Mouse (Mus musculus) embryonic facial prominence, embryonic 13.5 days (tissue): Measurements from ENCODE around the gene Ccdc6. TPM values are rescaled to one million over a fixed set of nuclear protein-coding genes. Genes with fewer than 3 reads are reported as not detected.

Experiments
- ATAC-seq: fragments of 200-750 bp; cut with Nextera tagmentation; 2 replicates; pipeline ENCODE4 v1.8.0; 2017; ENCODE audit warnings: low read depth; ENCODE audit not compliant: insufficient number of reproducible peaks, insufficient read depth, low FRiP score, low TSS enrichment
- H3K27ac ChIP-seq: fragments of 300-500 bp; sonication (generic); 2 replicates; pipeline ENCODE4 v1.5.1; 2015; ENCODE audit warnings: moderate library complexity, mild to moderate bottlenecking, inconsistent platforms
- H3K27me3 ChIP-seq: fragments of 300-500 bp; sonication (generic); 2 replicates; pipeline ENCODE4 v1.6.1; 2015; ENCODE audit warnings: mild to moderate bottlenecking, inconsistent platforms
- H3K36me3 ChIP-seq: fragments of 300-500 bp; sonication (generic); 2 replicates; pipeline ENCODE4 v1.6.1; 2015; ENCODE audit warnings: mild to moderate bottlenecking, inconsistent platforms
- H3K4me1 ChIP-seq: fragments of 300-500 bp; sonication (generic); 2 replicates; pipeline ENCODE4 v1.6.1; 2015; ENCODE audit warnings: inconsistent platforms
- H3K4me2 ChIP-seq: fragments of 300-500 bp; sonication (generic); 2 replicates; pipeline ENCODE4 v1.6.1; 2015; ENCODE audit warnings: moderate library complexity, mild to moderate bottlenecking, inconsistent platforms
- H3K4me3 ChIP-seq: fragments of 300-500 bp; sonication (generic); 2 replicates; pipeline ENCODE4 v1.5.1; 2015; ENCODE audit warnings: mild to moderate bottlenecking, inconsistent platforms
- H3K9ac ChIP-seq: fragments of 300-500 bp; sonication (generic); 2 replicates; pipeline ENCODE4 v1.6.1; 2015; ENCODE audit warnings: mild to moderate bottlenecking, inconsistent platforms
- H3K9me3 ChIP-seq: fragments of 300-500 bp; sonication (generic); 2 replicates; pipeline ENCODE4 v1.6.1; 2016; ENCODE audit warnings: inconsistent platforms
- WGBS: fragments of 180-500 bp; shearing (Covaris S2); methylation state at CpG from one replicate; pipeline ENCODE4 v1.1.7; 2015; ENCODE audit warnings: mixed read lengths; 5-methylcytosine and 5-hydroxymethylcytosine counted together
- polyA plus RNA-seq: library from polyadenylated mRNA; unstranded; fragments of >200 nt; fragmentation: Nextera tagmentation; extraction: Ambion mirVana; gene quantifications from 2 replicates; pipeline ENCODE4 v1.2.1, GENCODE M21; 2015

Ccdc6 gene
- polyA plus RNA-seq, 1 experiment from 2014 or later = 15.5 TPM

DNA sequence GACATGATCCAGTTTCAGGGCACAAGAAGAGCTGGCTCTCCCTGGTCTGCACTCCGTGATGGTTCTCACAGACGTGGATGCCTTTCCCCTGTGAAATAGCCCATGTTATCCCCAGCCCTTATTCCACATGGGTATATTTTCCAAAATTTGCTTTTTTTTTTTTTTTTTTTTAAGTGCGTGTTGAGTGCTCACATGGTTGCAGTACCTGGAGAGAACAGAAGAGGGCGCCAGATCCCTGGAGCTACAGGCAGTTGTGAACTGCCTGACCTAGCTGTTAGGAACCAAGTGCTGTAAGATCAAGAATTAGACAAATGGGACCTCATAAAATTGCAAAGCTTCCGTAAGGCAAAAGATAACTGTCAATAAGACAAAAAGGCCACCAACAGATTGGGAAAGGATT is 38.8 kb downstream of the Ccdc6 start:
- no peaks in the 10 kb centered on the region for H3K9me3 ChIP-seq
- no peak overlapping the region for H3K4me2 ChIP-seq
- no peak for ATAC-seq
- no peak overlapping the region for H3K9ac ChIP-seq
- 80% methylated on average over 5 of the region's 5 CpGs for WGBS
- no peak overlapping the region for H3K4me3 ChIP-seq
- no peak overlapping the region for H3K27ac ChIP-seq
- peaks cover 34% of the 10 kb centered on the region for H3K4me1 ChIP-seq
- no peaks in the 10 kb centered on the region for H3K36me3 ChIP-seq
- H3K27me3 ChIP-seq = no peaks in the 10 kb centered on the region

DNA sequence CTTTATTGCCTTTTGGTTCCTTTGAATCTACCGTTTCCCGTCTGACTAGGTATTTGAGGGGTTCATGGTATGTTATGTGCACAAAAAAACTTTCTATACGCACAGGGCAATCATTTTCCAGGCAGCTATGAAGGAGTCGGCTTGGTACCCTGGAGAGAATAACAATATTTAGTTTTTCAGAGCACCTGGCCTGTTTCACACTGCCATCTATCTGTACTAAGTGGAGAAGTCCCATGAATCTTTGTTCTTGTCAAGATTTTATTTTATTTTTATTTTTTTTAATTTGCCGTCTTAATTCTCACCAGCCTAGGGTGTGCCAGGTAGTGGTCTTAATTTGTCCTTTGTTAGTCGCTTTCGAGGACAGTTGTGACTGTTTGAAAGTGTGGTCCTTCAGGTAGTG is 40.7 kb downstream of the Ccdc6 start:
- H3K9ac ChIP-seq = no peak overlapping the region
- no peak for ATAC-seq
- peaks cover 29% of the 10 kb centered on the region for H3K4me1 ChIP-seq
- WGBS = 89% methylated on average over 7 of the region's 7 CpGs
- no peak overlapping the region for H3K4me3 ChIP-seq
- H3K9me3 ChIP-seq = no peaks in the 10 kb centered on the region
- no peaks in the 10 kb centered on the region for H3K27me3 ChIP-seq
- H3K4me2 ChIP-seq = no peak overlapping the region
- peaks cover 5% of the 10 kb centered on the region for H3K36me3 ChIP-seq
- no peak overlapping the region for H3K27ac ChIP-seq

DNA sequence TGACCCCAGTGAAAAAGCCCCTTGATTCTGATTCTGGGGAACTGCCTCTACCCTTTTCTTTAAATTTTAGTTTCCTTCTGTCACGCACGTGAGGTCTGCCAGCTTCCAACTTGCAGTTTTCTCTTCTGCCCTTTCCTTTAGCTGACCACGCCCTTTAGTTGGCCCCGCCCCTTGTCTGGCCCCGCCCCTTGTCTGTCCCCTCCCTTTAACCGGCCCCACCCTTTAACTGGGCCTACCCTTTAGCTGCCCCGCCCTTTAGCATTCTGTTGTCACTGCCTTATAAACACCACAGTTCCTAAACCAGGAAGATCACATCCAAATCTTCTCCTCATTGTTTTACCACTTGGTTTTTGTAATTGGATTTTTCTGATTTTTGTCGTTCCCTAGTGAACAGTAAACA is 41.2 kb downstream of the Ccdc6 start:
- WGBS = 63% methylated on average over 8 of the region's 8 CpGs
- no peak for ATAC-seq
- Histone ChIP-seq H3K4me3 (no peak overlapping the region), H3K27me3 (no peaks in the 10 kb centered on the region), H3K9me3 (no peaks in the 10 kb centered on the region), H3K27ac (no peak overlapping the region), H3K9ac (no peak overlapping the region), H3K36me3 (peaks cover 10% of the 10 kb centered on the region), H3K4me1 (peaks cover 24% of the 10 kb centered on the region), H3K4me2 (no peak overlapping the region)

DNA sequence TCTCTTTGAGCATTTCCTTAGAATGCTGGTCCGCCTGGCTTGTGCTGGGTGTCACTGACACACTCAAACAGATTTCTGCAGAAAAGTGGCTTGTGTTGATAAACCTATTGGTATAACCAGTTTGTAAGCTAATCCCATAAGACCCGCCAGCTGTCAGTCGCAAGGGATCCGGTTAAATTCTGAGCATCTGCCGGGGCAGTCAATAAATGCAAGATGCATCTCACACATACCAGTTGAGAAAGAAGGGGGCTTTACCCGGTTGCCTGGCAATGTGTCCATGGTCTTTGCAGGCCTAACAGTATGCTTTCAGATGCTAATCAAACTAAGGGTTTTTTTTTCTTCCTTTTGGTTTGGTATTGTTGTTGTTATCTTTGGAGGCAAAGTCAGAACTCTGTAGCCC is 42.4 kb downstream of the Ccdc6 start:
- H3K4me3 ChIP-seq = no peak overlapping the region
- 73% methylated on average over 6 of the region's 6 CpGs for WGBS
- H3K4me2 ChIP-seq = no peak overlapping the region
- no peaks in the 10 kb centered on the region for H3K27me3 ChIP-seq
- no peak overlapping the region for H3K9ac ChIP-seq
- ATAC-seq = no peak
- H3K36me3 ChIP-seq = peaks cover 21% of the 10 kb centered on the region
- peaks cover 18% of the 10 kb centered on the region for H3K4me1 ChIP-seq
- no peak overlapping the region for H3K27ac ChIP-seq
- H3K9me3 ChIP-seq = no peaks in the 10 kb centered on the region

DNA sequence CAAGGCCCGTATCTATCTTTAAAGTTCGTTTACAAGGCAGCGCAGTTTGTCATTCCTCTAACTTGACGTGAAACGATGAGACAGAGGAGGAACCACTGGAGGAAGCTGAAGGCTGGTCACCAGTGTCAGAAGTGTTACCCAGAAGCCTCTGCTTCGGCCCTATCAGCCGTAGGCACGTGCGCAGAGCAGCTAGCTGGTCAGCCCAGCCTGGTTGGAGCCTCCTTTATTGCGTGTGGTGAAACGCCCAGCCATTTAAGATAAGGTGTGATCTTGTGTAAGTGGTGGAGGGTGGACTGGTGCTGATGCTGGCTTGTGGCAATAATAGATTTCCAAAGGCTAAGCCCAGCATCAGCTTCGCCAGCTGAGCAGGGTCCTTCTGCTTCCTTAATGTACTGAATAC is 43.5 kb downstream of the Ccdc6 start:
- no peak for ATAC-seq
- H3K27ac ChIP-seq = no peak overlapping the region
- H3K4me1 ChIP-seq = peaks cover 18% of the 10 kb centered on the region
- H3K4me3 ChIP-seq = no peak overlapping the region
- H3K9me3 ChIP-seq = no peaks in the 10 kb centered on the region
- H3K4me2 ChIP-seq = no peak overlapping the region
- H3K9ac ChIP-seq = no peak overlapping the region
- WGBS = 94% methylated on average over 12 of the region's 12 CpGs
- no peaks in the 10 kb centered on the region for H3K27me3 ChIP-seq
- peaks cover 29% of the 10 kb centered on the region for H3K36me3 ChIP-seq

DNA sequence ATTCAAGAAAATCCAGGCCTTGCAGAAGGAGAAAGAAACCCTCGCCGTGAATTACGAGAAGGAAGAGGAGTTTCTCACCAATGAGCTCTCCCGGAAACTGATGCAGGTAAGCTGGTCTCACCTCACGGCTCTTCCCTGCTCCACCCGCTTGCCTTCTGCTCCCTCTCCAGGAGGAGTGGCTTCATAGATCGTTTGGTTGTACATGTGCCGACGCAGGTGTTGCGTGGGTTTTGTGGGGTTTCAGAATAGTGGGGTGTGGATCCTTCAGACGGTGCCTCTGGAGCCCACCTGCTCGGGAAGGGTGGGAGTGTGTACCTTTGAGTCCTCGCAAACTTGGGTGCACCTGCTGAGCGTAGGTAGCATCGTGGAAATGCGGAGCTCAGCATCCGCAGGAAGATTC is 45.7 kb downstream of the Ccdc6 start:
- no peak for ATAC-seq
- H3K4me3 ChIP-seq = no peak overlapping the region
- H3K27ac ChIP-seq = no peak overlapping the region
- H3K4me2 ChIP-seq = no peak overlapping the region
- no peak overlapping the region for H3K9ac ChIP-seq
- 93% methylated on average over 17 of the region's 17 CpGs for WGBS
- peaks cover 18% of the 10 kb centered on the region for H3K4me1 ChIP-seq
- H3K27me3 ChIP-seq = no peaks in the 10 kb centered on the region
- H3K36me3 ChIP-seq = peaks cover 47% of the 10 kb centered on the region
- H3K9me3 ChIP-seq = no peaks in the 10 kb centered on the region

DNA sequence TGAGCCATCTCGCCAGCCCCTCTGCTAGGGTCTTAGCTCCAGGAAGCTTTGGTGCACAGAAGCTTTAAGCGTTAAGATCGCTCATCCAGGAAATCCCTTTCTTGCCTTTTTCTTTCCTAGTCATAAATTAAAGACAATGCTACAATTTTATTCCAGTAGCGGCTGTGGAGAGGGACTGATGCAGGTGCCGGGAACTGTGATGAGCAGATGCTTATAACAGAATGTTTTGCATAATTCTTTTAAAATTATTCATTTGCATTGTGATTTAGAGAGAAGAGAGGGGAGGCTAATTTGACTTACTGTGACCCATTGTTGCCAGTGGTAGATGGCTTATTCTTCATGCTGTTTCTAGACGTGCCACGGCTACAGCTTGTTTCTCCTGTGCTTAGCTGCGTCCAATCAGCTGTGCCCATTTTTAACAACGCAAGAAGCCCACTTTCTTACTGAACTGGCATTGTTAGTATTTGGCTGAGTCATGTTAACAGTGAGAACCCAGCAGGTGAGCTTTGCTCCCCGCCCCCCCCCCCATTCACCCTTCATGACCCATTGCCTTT is 47.2 kb downstream of the Ccdc6 start:
- H3K36me3 ChIP-seq = peaks cover 47% of the 10 kb centered on the region
- H3K9me3 ChIP-seq = no peaks in the 10 kb centered on the region
- WGBS = 91% methylated on average over 10 of the region's 10 CpGs
- H3K4me3 ChIP-seq = no peak overlapping the region
- H3K4me1 ChIP-seq = peaks cover 19% of the 10 kb centered on the region
- no peak overlapping the region for H3K27ac ChIP-seq
- H3K9ac ChIP-seq = no peak overlapping the region
- no peak overlapping the region for H3K4me2 ChIP-seq
- H3K27me3 ChIP-seq = no peaks in the 10 kb centered on the region
- no peak for ATAC-seq

DNA sequence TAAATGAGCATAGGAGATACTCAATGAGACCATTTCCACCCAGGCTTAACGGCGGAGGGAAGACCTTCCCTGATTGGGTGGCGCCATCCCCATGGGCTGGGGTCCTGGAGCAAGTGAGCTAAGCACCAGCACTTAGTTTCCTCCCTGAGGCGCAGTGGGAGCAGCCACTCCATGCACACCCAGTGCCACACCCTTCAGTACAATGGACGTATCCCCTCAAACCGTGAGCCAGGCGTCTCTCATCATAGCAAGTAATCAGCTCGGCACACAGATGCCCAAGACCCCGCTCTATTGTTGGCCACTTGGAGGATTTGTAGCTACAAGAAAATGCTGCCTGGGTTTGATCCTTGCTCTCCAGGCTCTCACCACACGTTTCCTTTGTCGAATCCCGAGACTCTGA is 49.0 kb downstream of the Ccdc6 start:
- H3K27me3 ChIP-seq = no peaks in the 10 kb centered on the region
- no peak overlapping the region for H3K4me3 ChIP-seq
- H3K27ac ChIP-seq = no peak overlapping the region
- H3K9ac ChIP-seq = no peak overlapping the region
- no peak for ATAC-seq
- H3K36me3 ChIP-seq = peaks cover 47% of the 10 kb centered on the region
- no peak overlapping the region for H3K4me2 ChIP-seq
- 66% methylated on average over 12 of the region's 12 CpGs for WGBS
- peaks cover 25% of the 10 kb centered on the region for H3K4me1 ChIP-seq
- H3K9me3 ChIP-seq = no peaks in the 10 kb centered on the region

DNA sequence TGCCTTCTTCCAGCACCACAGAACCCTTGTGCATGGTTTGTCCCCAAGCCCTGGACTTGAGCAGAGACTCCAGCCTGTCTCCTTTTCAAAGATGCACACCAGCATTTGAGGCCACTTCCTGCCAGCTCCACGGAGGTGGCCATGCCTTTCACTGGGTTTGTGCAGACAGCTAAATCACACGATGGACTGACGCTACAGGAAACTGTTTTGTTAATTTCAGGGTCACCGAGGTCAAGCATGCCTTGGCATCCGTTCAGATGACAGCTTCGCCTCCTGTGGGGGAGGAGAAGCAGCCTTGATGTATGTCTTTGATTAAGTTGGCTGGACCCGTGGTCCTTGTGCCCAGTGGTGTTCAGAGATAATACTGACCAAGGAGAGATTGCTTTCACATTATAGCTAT is 52.2 kb downstream of the Ccdc6 start:
- H3K4me1 ChIP-seq = peaks cover 38% of the 10 kb centered on the region
- no peak overlapping the region for H3K4me2 ChIP-seq
- WGBS = 21% methylated on average over 7 of the region's 7 CpGs
- no peaks in the 10 kb centered on the region for H3K9me3 ChIP-seq
- no peak for ATAC-seq
- no peak overlapping the region for H3K9ac ChIP-seq
- no peak overlapping the region for H3K4me3 ChIP-seq
- peak overlapping the region; percentile 39; the same call in 1 of the 2 replicates for H3K27ac ChIP-seq
- H3K36me3 ChIP-seq = peaks cover 39% of the 10 kb centered on the region
- H3K27me3 ChIP-seq = no peaks in the 10 kb centered on the region

DNA sequence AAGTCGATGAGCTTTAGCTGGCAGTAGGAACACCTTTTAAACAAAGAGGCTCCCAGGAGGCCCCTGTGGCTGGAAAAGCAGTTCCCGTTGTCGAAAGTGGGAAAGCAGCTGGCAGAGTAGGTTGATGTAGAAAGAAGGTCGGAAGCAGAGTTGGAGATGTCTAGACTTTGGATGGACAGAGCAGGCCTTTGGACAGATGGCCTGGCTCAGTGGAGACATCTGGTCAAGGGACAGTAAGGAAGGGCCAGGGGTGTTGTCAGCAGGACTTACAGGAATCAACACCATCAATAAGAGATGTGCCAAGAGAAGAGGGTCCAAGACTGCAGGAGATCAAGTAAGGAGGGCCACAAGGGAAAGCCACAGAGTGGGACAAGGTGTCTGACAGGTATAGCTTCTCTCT is 53.4 kb downstream of the Ccdc6 start:
- H3K4me2 ChIP-seq = no peak overlapping the region
- ATAC-seq = no peak
- peak overlapping the region; percentile 69 for H3K27ac ChIP-seq
- H3K9me3 ChIP-seq = no peaks in the 10 kb centered on the region
- peaks cover 42% of the 10 kb centered on the region for H3K36me3 ChIP-seq
- H3K9ac ChIP-seq = no peak overlapping the region
- WGBS = 45% methylated on average over 4 of the region's 4 CpGs
- no peak overlapping the region for H3K4me3 ChIP-seq
- no peaks in the 10 kb centered on the region for H3K27me3 ChIP-seq
- peaks cover 38% of the 10 kb centered on the region for H3K4me1 ChIP-seq

DNA sequence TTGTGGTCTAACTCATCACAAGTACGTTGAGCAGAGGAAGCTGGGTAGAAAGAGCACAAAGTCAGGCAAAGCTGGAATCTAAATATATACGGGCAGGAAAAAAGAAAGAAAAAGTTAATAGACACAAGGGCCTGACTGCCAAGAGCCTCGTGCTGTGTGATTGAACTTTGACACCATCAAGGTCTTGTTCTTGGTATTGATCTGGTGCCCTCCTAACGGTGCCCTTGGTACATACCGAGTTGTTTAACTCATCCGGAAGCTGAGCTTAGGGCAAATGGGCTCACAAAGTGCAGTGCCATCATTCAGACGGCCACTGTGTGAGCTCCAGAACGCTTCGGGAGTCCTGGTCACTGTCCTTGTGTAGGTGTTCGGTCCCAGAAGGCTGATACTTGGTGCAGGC is 54.2 kb downstream of the Ccdc6 start:
- Histone ChIP-seq H3K4me1 (peaks cover 38% of the 10 kb centered on the region), H3K27me3 (no peaks in the 10 kb centered on the region), H3K36me3 (peaks cover 42% of the 10 kb centered on the region), H3K4me3 (no peak overlapping the region), H3K4me2 (no peak overlapping the region), H3K9ac (no peak overlapping the region), H3K9me3 (no peaks in the 10 kb centered on the region), H3K27ac (no peak overlapping the region)
- 88% methylated on average over 10 of the region's 10 CpGs for WGBS
- ATAC-seq = no peak

DNA sequence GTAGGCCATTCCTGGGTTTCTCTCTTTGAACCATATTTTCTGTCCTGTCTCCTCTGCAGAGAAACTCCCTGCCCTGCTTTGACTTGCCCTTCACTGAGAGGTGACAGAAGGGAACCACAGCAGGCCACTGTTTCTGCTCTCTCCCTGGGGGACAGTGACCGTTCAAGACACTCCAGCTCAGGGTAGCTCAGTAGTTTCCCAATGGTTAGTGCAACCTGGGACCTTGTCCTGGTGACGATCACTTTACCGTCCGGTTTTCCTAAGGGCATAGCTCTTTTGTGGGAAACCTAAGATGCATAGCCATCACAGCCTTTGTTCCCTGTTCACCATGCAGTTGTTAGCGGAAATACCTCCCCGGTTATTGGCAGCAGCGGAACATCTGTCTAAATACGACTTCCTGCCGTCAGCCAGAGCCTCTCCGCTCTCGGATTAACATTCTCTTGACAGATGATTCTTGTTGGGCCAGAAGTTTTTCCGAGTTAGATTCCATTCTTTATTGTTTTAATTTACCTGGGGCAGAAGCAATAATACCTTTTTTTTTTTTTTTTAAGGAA is 55.3 kb downstream of the Ccdc6 start:
- Histone ChIP-seq H3K9ac (no peak overlapping the region), H3K4me2 (no peak overlapping the region), H3K27me3 (no peaks in the 10 kb centered on the region), H3K9me3 (no peaks in the 10 kb centered on the region), H3K36me3 (peaks cover 43% of the 10 kb centered on the region), H3K4me3 (no peak overlapping the region), H3K27ac (peak overlapping the region; percentile 65), H3K4me1 (peaks cover 38% of the 10 kb centered on the region)
- 0 out of 2 replicates have a peak, but pooled peaks have one; percentile 10 for ATAC-seq
- WGBS = 16% methylated on average over 12 of the region's 12 CpGs
